8 mouse cellular contexts compared by ENCODE assay signal in the genomic region with DNA sequence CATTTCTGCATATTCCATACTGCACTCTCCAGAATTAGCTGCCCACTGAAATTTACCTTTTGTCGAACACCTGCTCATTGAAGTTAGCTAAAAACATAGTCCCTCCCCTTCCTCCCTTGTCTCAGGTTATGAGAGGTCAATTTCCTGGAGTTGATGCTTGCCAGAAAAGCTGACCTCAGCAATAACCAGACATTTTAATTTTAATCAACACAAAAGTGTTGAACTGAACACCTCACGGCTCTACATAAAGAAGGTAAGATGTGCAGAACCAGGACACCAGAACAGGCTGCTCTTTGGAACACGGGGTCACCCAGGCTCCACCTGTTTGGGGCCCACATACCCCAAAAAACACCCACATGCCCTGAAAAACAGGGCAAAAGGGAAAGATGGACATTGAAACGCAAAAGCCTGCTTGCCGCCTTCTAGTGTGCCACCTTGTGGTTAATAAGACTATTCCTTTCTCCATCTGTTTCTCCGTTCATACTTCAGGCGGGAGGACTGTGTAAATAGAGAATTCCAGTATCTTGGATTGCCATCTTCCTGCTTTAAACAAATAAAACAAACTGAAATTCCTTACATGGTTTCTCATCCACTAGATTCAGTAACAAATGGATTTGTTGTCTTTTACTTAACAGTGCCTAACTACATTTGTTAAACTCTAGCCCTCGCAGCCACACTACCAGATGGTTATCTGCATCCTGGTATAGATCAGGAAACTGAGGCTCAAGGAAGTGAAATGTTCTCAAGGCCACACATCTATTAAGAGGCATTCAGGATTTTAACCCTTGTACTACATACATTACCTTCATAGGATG. TPM values are rescaled to one million over a fixed set of nuclear protein-coding genes. Genes with fewer than 3 reads are reported as not detected.
DNase-seq lines count a peak whose midpoint lies in the region; ATAC-seq and TF ChIP-seq lines count a peak whose summit lies in the region.

No protein-coding gene starts in this region.

- in situ Hi-C loops in CH12.LX (cut with MboI; ENCODE audit: low pct_ligation_motif_present, low pct_unique_long_range_greater_than_20kb, low sequenced_read_pairs) = loop anchor here (5.0 kb wide), 1 partner anchor 96 kb away; no protein-coding TSS in a partner anchor

- 27% methylated on average over 8 of the region's 8 CpGs for WGBS in heart, embryonic 10.5 days
- 27% methylated on average over 8 of the region's 8 CpGs for WGBS in hindbrain, embryonic 15.5 days
- 30% methylated on average over 8 of the region's 8 CpGs for WGBS in midbrain, embryonic 15.5 days

- H3K36me3 ChIP-seq in heart, embryonic 10.5 days = peaks cover 9% of the 10 kb centered on the region; the same call in 1 of the 2 replicates
- peaks cover 5 to 17% of the 10 kb centered on the region in 2 experiments for H3K36me3 ChIP-seq in CH12.LX (replicated peaks in 1 of 2; ENCODE audit: control insufficient read depth in 1 of 2, insufficient read depth in 1 of 2, low read length in 1 of 2)
- no peaks in the 10 kb centered on the region for H3K36me3 ChIP-seq in hindbrain, embryonic 15.5 days
- no peaks in the 10 kb centered on the region for H3K36me3 ChIP-seq in midbrain, embryonic 15.5 days (replicated peaks)

- dilution Hi-C loops in CH12.LX (cut with MboI; ENCODE audit: extremely low pct_ligation_motif_present, extremely low pct_unique_long_range_greater_than_20kb, low sequenced_read_pairs) = no loop called here

- peak overlapping the region; percentile 74 for H3K4me2 ChIP-seq in CH12.LX (ENCODE audit: insufficient read depth, low read depth, poor library complexity, severe bottlenecking)
- H3K4me2 ChIP-seq in hindbrain, embryonic 15.5 days = peak overlapping the region; percentile 97
- peak overlapping the region; percentile 95 for H3K4me2 ChIP-seq in midbrain, embryonic 15.5 days

- no peak for TF ChIP-seq POLR2A in CH12.LX (IDR thresholded peaks at IDR 0.05; ENCODE audit: low read depth, low read length)

- H3K27me3 ChIP-seq in heart, embryonic 10.5 days (ENCODE audit: insufficient read depth, poor library complexity, severe bottlenecking) = no peaks in the 10 kb centered on the region
- H3K27me3 ChIP-seq in CH12.LX (replicated peaks) = no peaks in the 10 kb centered on the region
- no peaks in the 10 kb centered on the region for H3K27me3 ChIP-seq in hindbrain, embryonic 15.5 days
- H3K27me3 ChIP-seq in midbrain, embryonic 15.5 days (replicated peaks) = no peaks in the 10 kb centered on the region

- peaks cover 6% of the 10 kb centered on the region for H3K4me1 ChIP-seq in heart, embryonic 10.5 days
- H3K4me1 ChIP-seq in CH12.LX (ENCODE audit: control insufficient read depth in 1 of 2, insufficient read depth in 2 of 2) = peaks cover 5 to 31% of the 10 kb centered on the region in 2 experiments; a peak in 3 of 4 replicates
- H3K4me1 ChIP-seq in hindbrain, embryonic 15.5 days (replicated peaks) = peaks cover 19% of the 10 kb centered on the region
- peaks cover 19% of the 10 kb centered on the region for H3K4me1 ChIP-seq in midbrain, embryonic 15.5 days

- peak; percentile 47 for TF ChIP-seq RAD21 in CH12.LX (IDR thresholded peaks at IDR 0.05; ENCODE audit: low read depth, low read length)

- peaks cover 22% of the 10 kb centered on the region for H3K79me2 ChIP-seq in CH12.LX (replicated peaks; ENCODE audit: control insufficient read depth, extremely low read depth, insufficient read depth, poor library complexity, severe bottlenecking)

- peak overlapping the region; percentile 0; the same call in 1 of the 2 replicates for H3K9ac ChIP-seq in CH12.LX (ENCODE audit: insufficient read depth, low read depth)
- H3K9ac ChIP-seq in hindbrain, embryonic 15.5 days = peak overlapping the region; percentile 45; the same call in 1 of the 2 replicates
- peak overlapping the region; percentile 59; the same call in 1 of the 2 replicates for H3K9ac ChIP-seq in midbrain, embryonic 15.5 days

- TF ChIP-seq CTCF in CH12.LX (conservative IDR thresholded peaks at IDR 0.05 in 1 of 2, IDR thresholded peaks at IDR 0.05 in 1 of 2; ENCODE audit: low read depth in 2 of 2, low read length in 2 of 2) = peak in 1 of 2 experiments; percentile 65; a peak in 2 of 4 replicates

- H3K27ac ChIP-seq in heart, embryonic 10.5 days = peak overlapping the region; percentile 90
- H3K27ac ChIP-seq in CH12.LX (ENCODE audit: insufficient read depth, low read depth) = no peak overlapping the region
- no peak overlapping the region for H3K27ac ChIP-seq in hindbrain, embryonic 15.5 days (replicated peaks)
- H3K27ac ChIP-seq in midbrain, embryonic 15.5 days = no peak overlapping the region

- no peak for TF ChIP-seq EP300 in CH12.LX (IDR thresholded peaks at IDR 0.05; ENCODE audit: low read length)

- H3K9me3 ChIP-seq in heart, embryonic 10.5 days = no peaks in the 10 kb centered on the region
- H3K9me3 ChIP-seq in CH12.LX (replicated peaks; ENCODE audit: low read length) = no peaks in the 10 kb centered on the region
- H3K9me3 ChIP-seq in hindbrain, embryonic 15.5 days = no peaks in the 10 kb centered on the region
- H3K9me3 ChIP-seq in midbrain, embryonic 15.5 days = no peaks in the 10 kb centered on the region

- no peak for ATAC-seq in hindbrain, embryonic 15.5 days (ENCODE audit: low FRiP score, low read depth)
- ATAC-seq in midbrain, embryonic 15.5 days (replicated peaks) = no peak

- DNase-seq in heart, embryonic 10.5 days (ENCODE audit: low spot score) = no peak
- DNase-seq in heart, postnatal 4 days = no peak
- DNase-seq in CH12.LX (ENCODE audit: extremely low read depth) = peak; percentile 21
- DNase-seq in embryo, embryonic 10.5 days (ENCODE audit: low spot score) = peak; percentile 78
- DNase-seq in gastrocnemius, postnatal 14 days = no peak
- DNase-seq in frontal cortex, postnatal 10 days (ENCODE audit: low spot score in 2 of 2) = no peak

- intact Hi-C loops in gastrocnemius, postnatal 14 days (cut with DNase I; ENCODE audit: low total_unique reads) = no loop called here

- peak overlapping the region; percentile 84 for H3K4me3 ChIP-seq in heart, embryonic 10.5 days
- H3K4me3 ChIP-seq in CH12.LX (replicated peaks in 1 of 3; ENCODE audit: low read depth in 2 of 3, low read length in 2 of 3, poor library complexity in 1 of 3) = peak overlapping the region; percentile 78 to 90 (median 84)
- peak overlapping the region; percentile 85 for H3K4me3 ChIP-seq in hindbrain, embryonic 15.5 days
- H3K4me3 ChIP-seq in midbrain, embryonic 15.5 days = peak overlapping the region; percentile 72

TF ChIP-seq in CH12.LX, 34 proteins besides CTCF, POLR2A, EP300 and RAD21:
- TF ChIP-seq CHD2 (IDR thresholded peaks at IDR 0.05; ENCODE audit: low read length) = no peak
- no peak for TF ChIP-seq KAT2A (IDR thresholded peaks at IDR 0.05; ENCODE audit: insufficient replicate concordance, low read length)
- TF ChIP-seq NRF1 (IDR thresholded peaks at IDR 0.05; ENCODE audit: low read depth, low read length) = no peak
- peak; percentile 66 for TF ChIP-seq SMC3 (IDR thresholded peaks at IDR 0.05; ENCODE audit: low read depth, low read length)
- no peak for TF ChIP-seq ETS1 (conservative IDR thresholded peaks at IDR 0.05; ENCODE audit: low read depth, low read length)
- TF ChIP-seq HCFC1 (IDR thresholded peaks at IDR 0.05; ENCODE audit: low read depth, low read length) = no peak
- no peak for TF ChIP-seq POLR2AphosphoS2 (IDR thresholded peaks at IDR 0.05; ENCODE audit: low read depth, low read length)
- TF ChIP-seq MEF2A (IDR thresholded peaks at IDR 0.05; ENCODE audit: borderline replicate concordance, low read depth, low read length) = no peak
- peak; percentile 90 for TF ChIP-seq MAFK (IDR thresholded peaks at IDR 0.05; ENCODE audit: insufficient replicate concordance, low read length)
- peak; percentile 32; the same call in 1 of the 2 replicates for TF ChIP-seq SIN3A (IDR thresholded peaks at IDR 0.05; ENCODE audit: low read length)

RNA-seq across cellular contexts. Expression of gene Cep55, which starts 1.4 kb away (rescaled TPM):
- 30.0 and 31.8 TPM in 2 replicates for polyA plus RNA-seq in heart, embryonic 10.5 days (2016; fragmentation: Nextera tagmentation; extraction: Ambion mirVana)
- 10 to 100 TPM; 18.5 to 20.3 TPM for total RNA-seq in heart, postnatal 4 days (2021)
- total RNA-seq in CH12.LX (2012; rRNA removed) (29.6 and 33.0 TPM in 2 replicates), CH12.LX (2014; rRNA removed) (76.2 and 90.8 TPM in 2 replicates)
- 64.2 and 70.4 TPM in 2 replicates for polyA plus RNA-seq in CH12.LX (2012; ENCODE audit: insufficient read length, low read depth)
- polyA plus RNA-seq in hindbrain, embryonic 15.5 days (2015; fragmentation: Nextera tagmentation; extraction: Ambion mirVana) = 6.3 and 6.4 TPM in 2 replicates
- 5.0 and 5.4 TPM in 2 replicates for polyA plus RNA-seq in midbrain, embryonic 15.5 days (2015; fragmentation: Nextera tagmentation; extraction: Ambion mirVana)
- total RNA-seq in gastrocnemius, postnatal 14 days (2021) = 1 to 10 TPM; 1.8 to 1.9 TPM

RNA-seq across cellular contexts. Expression of gene Myof, which starts 10.1 kb away (rescaled TPM):
- 4.0 and 4.6 TPM in 2 replicates for polyA plus RNA-seq in heart, embryonic 10.5 days (2016; fragmentation: Nextera tagmentation; extraction: Ambion mirVana)
- total RNA-seq in heart, postnatal 4 days (2021) = 10 to 100 TPM; 15.5 to 16.4 TPM
- 0.29 and 0.30 TPM in 2 replicates for total RNA-seq in CH12.LX (2012; rRNA removed)
- 0.49 and 0.59 TPM in 2 replicates for total RNA-seq in CH12.LX (2014; rRNA removed)
- 3.9 and 4.1 TPM in 2 replicates for polyA plus RNA-seq in CH12.LX (2012; ENCODE audit: insufficient read length, low read depth)
- polyA plus RNA-seq in hindbrain, embryonic 15.5 days (2015; fragmentation: Nextera tagmentation; extraction: Ambion mirVana) = 1.6 and 2.5 TPM in 2 replicates
- polyA plus RNA-seq in midbrain, embryonic 15.5 days (2015; fragmentation: Nextera tagmentation; extraction: Ambion mirVana) = 2.1 and 2.5 TPM in 2 replicates
- 1 to 10 TPM; 8.5 to 8.9 TPM for total RNA-seq in gastrocnemius, postnatal 14 days (2021)

RNA-seq across cellular contexts. Expression of gene Ffar4, which starts 43.4 kb away (rescaled TPM):
- polyA plus RNA-seq in heart, embryonic 10.5 days (2016; fragmentation: Nextera tagmentation; extraction: Ambion mirVana) = 0.14 and 1.5 TPM in 2 replicates
- total RNA-seq in heart, postnatal 4 days (2021) = under 1 TPM in 1 of 2 experiments, not detected in 1; 0.38 TPM
- not detected in 2 replicates for total RNA-seq in CH12.LX (2012; rRNA removed)
- total RNA-seq in CH12.LX (2014; rRNA removed) = not detected in 2 replicates
- polyA plus RNA-seq in CH12.LX (2012; ENCODE audit: insufficient read length, low read depth) = not detected in 2 replicates
- 0.22 and 0.25 TPM in 2 replicates for polyA plus RNA-seq in hindbrain, embryonic 15.5 days (2015; fragmentation: Nextera tagmentation; extraction: Ambion mirVana)
- polyA plus RNA-seq in midbrain, embryonic 15.5 days (2015; fragmentation: Nextera tagmentation; extraction: Ambion mirVana) = 0.20 and 0.43 TPM in 2 replicates
- total RNA-seq in gastrocnemius, postnatal 14 days (2021) = not detected

Comparison
In these comparisons a context has a peak if more than half of its experiments do, and no peak if none do; other contexts are left out.
1. DNase-seq: peak in CH12.LX (single experiment) and embryo, embryonic 10.5 days (single experiment); none in heart, embryonic 10.5 days (single experiment), heart, postnatal 4 days (single experiment), gastrocnemius, postnatal 14 days (single experiment) and frontal cortex, postnatal 10 days (0 of 2).
2. H3K9ac ChIP-seq: peak in every context shown above with its lines; median percentile 59 in midbrain, embryonic 15.5 days; 45 in hindbrain, embryonic 15.5 days; 0 in CH12.LX.
3. Peak in every context shown above with its lines, with median percentiles within 50 percentile points of each other: H3K4me3 ChIP-seq and H3K4me2 ChIP-seq.